Mouse (Mus musculus) adrenal gland, adult 18-20 months (tissue): ENCODE data around the gene Abl1. TPM values are rescaled to one million over a fixed set of nuclear protein-coding genes. Genes with fewer than 3 reads are reported as not detected.

Experiments
- DNase-seq, 2 experiments: peaks; one replicate each; pipeline ENCODE4 v3.0.0; 2021 to 2022; ENCODE audit warnings: low spot score in 2 of 2
- total RNA-seq, 2 experiments: library from RNA; stranded (reverse); gene quantifications; 1 replicate in 1 of 2; 2 replicates in 1 of 2; pipeline ENCODE4 v1.2.3; 2021

Abl1 gene
- total RNA-seq, 2 experiments from 2014 or later, result 43.6 to 59.5 TPM

GRCm38 (mm10) chr2:31779258-31779657 lies 91.1 kb downstream of the Abl1 start:
- no peak for DNase-seq

DNA sequence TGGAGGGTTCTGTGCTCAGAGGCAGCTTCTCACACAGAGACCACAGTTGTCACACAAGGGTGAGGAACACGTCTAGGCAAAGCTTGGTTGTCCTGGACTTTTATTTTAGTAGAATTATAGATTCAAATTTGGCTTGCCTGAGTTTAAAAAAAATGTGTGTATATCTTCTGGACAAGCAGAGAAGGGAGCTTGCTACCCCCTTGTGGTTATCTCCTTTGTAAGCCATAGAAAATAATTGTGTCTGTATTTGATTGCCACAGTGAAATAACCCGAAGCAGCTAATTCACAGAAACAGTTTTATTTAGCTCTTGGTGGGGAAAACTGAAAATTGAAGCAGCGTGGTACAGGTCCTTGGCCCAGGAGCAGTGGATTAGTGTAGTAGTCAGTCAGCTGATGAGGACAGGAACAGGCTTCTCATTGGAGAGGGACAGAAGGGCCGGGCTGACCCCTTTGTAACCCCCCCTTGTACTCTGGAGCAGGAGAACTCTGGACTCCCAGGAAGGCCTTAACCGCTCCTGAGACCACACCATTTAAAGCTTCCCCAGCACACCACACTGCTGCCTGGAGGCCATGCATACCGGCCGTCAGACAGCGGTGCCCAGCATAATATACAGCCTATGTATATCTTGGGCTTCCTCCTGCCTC lies 94.9 kb downstream of the Abl1 start:
- DNase-seq, result no peak

- DNase-seq, result peak; percentile 59 to 71
Measured at GRCm38 (mm10) chr2:31785074-31785473, 96.9 kb downstream of the Abl1 start.

GRCm38 (mm10) chr2:31787029-31787428 lies 98.9 kb downstream of the Abl1 start:
- peak; percentile 72 to 81 for DNase-seq

- no peak for DNase-seq
Measured at GRCm38 (mm10) chr2:31788227-31788626, 100.1 kb downstream of the Abl1 start.

DNA sequence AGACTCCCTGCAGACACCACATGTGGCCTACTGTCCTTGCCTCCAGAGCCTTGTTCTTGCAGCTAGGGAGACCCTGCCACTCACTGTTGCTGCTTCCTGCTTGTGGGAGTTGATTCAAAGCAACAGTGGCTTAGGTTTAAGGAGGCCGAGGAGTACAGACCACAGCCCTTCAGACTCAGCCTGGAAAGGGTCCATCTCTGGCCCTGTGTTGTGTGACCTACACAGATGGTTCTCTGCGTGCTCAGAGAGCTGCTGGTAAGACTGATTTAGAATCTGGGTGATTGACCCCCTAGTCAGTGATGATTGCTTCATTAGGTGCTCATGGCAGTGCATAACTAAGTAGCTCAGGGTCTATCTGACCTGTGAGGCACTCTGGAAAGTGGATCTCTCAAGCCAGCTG lies 101.0 kb downstream of the Abl1 start:
- DNase-seq, result no peak

DNA sequence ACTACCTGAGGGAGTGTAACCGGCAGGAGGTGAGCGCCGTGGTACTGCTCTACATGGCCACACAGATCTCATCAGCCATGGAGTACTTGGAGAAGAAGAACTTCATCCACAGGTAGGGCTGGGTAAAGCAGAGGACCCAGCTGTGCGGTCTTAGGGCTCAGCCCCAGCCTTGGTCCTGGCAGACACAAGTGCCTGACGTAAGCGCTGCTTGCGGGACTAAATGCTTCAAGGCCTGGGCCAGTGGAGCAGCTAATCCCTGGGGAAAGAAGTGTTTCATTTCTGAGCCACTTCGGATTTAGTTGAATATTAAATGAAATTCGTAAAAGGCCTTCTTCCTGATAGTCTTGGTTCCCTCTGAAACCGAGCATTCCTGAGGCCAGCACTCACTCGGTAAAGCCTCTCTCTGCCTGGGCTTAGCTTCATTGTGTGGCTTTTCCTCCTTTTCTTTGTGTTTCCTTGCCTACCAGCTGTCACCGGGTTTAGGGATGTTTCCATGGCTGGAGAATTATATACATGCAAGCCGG lies 102.6 kb downstream of the Abl1 start:
- DNase-seq, result no peak

- DNase-seq, result no peak
Measured at GRCm38 (mm10) chr2:31791260-31791659, 103.1 kb downstream of the Abl1 start.

DNA sequence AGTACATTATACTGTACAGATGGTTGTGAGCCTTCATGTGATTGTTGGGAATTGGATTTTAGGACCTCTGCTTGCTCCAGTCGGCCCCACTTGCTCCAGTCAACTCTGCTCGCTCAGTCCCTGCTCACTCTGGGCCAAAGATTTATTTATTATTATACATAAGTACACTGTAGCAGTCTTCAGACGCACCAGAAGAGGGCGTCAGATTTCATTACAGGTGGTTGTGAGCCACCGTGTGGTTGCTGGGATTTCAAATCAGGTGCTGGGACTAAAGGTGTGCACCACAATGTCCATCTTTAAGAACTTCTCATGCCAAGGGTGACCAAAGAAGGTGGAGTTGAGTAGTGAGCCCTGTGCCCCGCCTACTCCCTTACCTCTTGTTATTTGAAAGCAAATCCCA lies 104.4 kb downstream of the Abl1 start:
- no peak for DNase-seq

- no peak for DNase-seq
Measured at GRCm38 (mm10) chr2:31796943-31797342, 108.8 kb downstream of the Abl1 start.

- no peak for DNase-seq
Measured at GRCm38 (mm10) chr2:31801416-31801815, 113.2 kb downstream of the Abl1 start.

DNA sequence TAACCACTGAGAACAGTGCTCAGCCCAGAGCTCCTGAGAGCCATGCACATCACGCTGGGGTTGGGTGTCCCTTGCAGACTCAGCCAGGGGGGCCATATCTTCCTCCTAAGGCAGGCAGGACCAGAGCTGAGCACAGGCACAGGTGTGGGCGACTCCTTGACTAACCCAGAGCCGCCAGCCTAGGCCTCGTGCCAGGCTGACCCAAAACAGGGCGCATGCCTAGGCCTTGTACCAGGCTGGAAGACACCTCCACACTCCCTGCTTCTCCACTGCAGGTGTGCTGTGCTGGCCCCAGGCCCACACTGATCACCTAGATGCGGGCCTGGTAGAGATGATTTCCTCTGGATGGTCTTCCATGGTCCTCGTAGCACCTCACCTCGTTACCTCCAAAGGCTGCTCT lies 114.6 kb downstream of the Abl1 start:
- DNase-seq, result no peak

DNA sequence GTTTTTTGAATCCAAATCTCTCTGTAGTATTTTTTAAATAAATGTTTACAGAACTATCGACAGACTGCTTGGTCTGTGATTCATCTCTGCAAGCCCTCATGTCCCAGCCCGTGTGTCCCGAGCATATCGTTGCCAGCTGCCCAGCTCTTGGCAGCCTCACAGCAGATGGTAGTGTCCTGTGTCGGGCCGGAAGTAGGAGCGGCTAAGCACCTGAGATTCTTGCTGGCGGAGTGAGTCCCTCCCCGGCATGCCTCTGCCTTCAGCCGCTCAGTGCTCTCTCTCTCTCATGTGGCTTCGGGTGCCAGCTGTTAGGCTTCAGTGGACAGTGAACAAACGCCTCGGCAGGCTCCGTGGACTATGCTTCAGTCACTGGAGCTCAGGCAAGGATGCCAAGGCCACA lies 115.3 kb downstream of the Abl1 start:
- DNase-seq, result no peak

DNA sequence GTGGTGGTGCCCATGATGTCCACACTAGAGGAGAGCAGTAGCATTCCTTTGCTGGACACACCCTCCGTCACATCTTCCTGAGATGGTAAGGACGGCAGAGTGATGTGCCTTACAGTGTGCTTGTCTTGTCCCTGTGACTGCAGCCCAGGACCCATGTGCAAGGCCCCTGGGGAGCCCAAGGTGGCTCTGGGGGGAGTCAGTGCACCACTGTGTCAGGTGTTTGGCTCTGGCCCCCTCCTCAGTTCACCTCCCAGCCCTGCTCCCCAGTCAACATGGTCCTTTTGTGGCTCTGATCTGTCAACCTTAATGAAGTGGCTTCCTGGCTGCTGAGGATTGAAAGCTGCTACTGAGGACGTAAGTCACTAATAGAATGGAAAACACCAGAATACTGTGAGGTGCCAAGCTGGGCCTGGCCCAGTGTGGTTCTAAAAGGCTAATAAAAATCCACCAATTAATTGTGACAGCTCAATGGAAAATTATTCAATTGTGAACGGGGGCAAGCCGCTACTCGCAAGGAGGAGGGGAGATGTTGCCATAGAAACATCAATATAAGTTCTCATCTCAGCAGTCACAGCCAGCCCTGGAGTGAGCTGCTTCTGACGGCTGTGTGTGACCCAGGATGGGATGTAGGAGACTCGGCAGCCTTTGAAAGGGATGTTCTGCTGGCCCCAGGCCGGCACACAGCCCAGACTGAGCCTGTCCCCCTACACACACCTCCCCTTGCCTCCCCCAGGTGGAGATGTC lies 118.6 kb downstream of the Abl1 start:
- DNase-seq, result no peak

DNA sequence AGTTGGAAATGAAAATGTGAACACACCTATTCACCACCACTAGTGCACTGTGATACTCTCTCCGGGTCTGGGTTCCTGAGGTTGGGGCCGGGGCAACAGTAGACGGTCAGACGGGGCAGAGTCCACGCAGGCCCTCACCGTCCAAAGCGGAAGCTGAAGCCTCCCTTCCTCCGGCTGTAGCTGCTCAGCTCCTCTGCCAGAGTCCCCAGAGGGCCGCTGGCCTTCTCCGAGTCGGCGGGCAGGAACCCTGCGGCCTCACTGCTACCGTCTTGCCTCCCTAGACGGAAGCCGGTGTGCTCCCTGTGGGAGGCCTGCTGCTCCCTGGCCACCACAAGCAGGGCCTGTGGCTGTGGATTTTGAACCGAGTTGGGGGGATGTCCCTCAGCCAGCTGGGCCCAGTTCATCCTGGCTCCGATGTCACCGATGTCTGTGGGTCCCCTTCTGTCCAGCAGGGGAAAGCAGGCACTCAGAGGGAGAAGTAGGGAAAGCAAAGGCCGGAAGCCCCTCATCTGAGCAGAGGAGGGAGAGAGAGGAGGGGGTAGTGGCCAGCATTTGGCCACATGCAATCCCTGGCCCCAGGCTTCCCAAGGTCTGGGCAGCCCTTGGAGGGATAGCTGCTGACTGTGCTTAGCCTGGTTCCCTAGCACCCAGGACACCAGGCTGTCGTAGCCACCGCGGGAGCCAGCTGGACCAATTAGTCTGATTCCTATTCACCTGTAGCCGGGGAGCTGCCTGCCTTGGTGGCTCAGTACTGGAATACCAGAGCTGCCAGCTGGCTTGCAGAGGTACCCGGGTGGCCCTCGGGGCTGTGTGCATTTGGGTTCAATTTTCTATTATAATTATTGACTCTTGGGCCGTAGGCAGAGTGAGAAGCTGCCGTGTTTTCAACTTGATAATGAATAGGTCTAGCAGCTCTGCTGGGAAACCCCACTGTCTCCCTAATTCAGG lies 120.5 kb downstream of the Abl1 start:
- DNase-seq, result no peak

DNA sequence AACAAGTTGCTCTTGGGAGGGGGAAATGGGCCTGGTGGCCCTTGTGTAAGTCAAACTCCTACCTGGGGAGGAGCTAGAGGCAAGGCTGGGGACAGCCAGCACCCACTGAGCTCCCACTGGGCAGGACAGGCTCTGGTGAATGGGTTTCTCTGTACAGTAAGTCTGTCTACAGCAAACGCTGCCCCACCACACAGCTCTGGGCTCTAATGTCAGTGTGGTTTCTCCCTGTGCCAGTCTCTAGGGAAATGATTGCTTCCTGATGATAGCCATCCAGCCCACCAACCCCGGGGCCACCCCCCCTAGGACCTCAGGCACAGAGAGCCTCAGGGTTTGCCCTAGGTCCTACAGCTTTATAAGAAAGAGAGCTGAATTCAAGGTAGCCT lies 121.2 kb downstream of the Abl1 start:
- DNase-seq, result no peak

DNA sequence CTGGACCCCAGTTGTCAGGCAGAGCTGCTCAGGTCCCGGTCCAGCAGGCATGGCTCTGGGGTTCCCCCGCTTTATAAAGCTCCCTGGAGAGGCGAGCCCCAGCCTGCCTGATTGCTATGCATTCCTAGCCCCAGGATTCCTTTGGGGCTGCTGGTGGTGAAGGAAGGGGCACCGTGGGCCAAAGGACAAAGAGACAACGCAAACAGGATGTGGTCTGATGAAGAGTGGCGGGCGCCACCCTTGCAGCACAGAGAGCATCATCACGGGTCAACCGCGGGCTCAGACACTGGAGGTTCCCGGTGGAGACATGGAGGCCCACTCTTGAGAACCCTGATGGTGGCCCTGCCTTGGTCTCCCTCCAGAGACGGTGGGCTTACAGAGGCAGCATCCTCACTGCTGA lies 122.3 kb downstream of the Abl1 start, which contains the start of gene Qrfp:
Qrfp (minus strand) TSS at position 137 of the 400 bp plus-strand sequence.
- DNase-seq, result no peak

- no peak for DNase-seq
Measured at GRCm38 (mm10) chr2:31811086-31811958, 123.1 kb downstream of the Abl1 start.

DNA sequence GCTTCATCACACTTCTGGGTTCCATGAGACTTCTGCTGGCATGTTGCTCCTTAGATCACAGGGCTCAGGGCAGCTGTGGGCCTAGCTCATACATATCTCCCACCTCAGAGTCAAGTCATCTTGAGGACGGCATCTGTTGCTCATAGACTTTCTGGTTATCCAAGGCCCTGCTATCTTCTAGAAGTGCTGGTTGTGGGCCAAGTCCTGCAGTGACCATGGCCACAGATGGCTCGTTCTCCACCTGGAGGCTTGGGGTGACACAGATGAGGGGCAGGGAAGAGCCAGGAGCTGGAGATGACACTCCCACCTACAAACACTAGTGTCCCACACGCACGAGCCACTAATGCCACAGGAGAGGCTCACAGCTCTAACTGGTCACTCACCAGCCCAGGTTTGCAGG lies 125.5 kb downstream of the Abl1 start:
- no peak for DNase-seq

DNA sequence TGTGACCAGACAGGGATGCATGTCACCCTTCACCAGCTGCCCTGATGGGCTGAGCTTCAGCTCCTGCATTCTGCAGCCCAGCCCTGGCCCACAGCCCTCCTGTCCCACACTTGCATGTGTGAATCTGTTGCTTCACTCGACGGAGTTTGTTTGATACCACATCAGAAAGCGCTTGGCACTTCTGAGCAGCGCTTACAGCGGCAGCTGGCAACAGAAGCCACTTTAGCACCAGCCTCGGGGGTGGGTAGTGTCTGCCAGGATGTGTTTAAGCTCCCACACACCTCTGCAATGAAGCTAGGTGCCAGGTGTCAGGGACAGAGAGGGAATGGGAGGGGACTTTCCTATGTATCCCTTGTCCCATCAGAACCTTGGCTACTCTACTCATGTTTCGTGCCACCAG lies 126.5 kb downstream of the Abl1 start:
- no peak for DNase-seq
